Mouse (Mus musculus) v-Abl transformed pro-B cells (cell line): Measurements from ENCODE around the gene Atm.

Experiments used
- in situ Hi-C, 2 experiments: fragments of 400-800 bp; cut with MboI; formaldehyde crosslinking; loops; one replicate each; pipeline ENCODE4 v1.15.1; 2025; ENCODE audit not compliant: unreplicated experiment in 2 of 2

The Atm gene

DNA sequence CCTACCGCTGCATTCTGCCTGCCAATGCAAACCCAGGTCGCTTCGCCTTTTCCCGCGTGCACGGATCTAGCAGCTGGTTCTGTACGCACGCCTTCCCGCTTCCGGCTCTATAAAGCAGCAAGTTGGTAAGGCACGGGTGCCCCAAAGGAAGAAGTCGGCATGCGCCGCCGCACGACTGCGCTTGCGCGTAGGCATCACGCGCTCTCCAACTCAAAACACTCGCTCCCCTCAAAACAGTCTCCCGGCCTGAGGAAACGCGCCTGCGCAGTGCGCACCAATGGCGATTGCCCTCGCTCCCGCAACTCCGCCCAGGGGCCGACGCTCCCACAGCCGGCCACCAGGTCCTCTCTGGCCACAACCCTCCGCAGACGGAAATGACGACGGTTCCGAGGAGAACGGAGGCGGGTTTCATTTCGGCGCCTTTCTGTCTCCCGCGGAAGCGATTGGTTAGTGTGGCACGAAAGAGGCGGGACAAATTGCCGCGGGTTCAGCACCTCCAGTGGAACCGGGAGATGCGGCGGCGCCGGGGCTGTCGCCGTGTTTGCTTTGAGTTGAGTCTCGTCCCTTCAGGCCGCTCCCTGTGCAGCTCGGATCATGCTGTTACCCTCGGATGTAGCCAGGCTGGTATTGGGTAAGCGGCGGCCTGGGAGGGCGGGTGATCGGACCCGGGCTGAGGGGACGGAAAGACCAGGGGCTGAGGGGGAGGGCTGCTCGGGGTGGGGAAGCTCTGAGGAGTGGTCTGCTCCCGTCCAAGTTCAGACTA is at the start of gene Atm, which contains the start of gene Npat:
TSS of gene Atm (minus strand) at position 183 of the 763 bp plus-strand sequence.
TSS of gene Npat (plus strand) at position 490 of the 763 bp plus-strand sequence.
- in situ Hi-C loops: no loop called here

DNA sequence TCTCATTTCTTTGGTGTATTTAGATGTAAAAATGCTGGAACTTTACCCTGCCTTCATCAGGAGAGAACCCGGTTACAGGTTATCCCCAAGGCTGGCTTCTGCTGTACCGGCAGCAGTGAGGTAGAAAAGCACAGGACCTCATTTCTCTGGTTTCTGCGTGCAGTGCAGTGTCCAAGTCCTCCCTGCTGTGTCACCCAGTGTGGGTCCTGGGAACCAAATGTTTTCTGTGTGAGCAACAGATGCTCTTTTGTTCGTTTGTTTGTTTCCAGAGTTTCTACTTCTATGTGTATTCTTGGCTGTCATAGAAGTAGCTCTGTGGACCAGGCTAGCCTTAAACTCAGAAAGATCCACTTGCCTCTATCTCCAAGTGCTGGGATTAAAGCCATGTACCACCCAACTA is 45.3 kb upstream of the Atm start:
- in situ Hi-C loops: loop anchor here in 1 of 2 experiments (25.0 kb wide), 1 partner anchor 405 kb away; the partner anchor contains the start of gene Elmod1

DNA sequence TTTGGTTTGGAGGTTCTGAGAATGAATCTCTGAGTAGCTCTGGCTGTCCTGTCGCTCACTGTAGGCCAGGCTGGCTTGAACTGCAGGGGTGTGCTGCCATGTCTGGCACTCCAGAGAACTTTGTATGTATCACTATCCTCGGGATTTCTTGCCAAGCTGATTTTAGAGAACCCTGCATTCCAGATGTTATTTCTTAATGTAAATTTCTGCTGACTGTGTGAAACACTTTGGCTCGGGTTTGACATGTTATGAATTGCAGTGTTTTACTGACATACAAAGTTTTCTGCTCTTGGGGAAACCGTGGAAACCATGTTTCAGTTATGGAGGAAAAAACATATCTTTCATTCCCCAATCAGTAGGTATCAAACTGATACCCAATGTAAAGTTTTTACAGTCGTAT is 39.2 kb upstream of the Atm start:
- in situ Hi-C loops: loop anchor here in 1 of 2 experiments (25.0 kb wide), 1 partner anchor 412 kb away; the partner anchor contains the start of gene Elmod1

DNA sequence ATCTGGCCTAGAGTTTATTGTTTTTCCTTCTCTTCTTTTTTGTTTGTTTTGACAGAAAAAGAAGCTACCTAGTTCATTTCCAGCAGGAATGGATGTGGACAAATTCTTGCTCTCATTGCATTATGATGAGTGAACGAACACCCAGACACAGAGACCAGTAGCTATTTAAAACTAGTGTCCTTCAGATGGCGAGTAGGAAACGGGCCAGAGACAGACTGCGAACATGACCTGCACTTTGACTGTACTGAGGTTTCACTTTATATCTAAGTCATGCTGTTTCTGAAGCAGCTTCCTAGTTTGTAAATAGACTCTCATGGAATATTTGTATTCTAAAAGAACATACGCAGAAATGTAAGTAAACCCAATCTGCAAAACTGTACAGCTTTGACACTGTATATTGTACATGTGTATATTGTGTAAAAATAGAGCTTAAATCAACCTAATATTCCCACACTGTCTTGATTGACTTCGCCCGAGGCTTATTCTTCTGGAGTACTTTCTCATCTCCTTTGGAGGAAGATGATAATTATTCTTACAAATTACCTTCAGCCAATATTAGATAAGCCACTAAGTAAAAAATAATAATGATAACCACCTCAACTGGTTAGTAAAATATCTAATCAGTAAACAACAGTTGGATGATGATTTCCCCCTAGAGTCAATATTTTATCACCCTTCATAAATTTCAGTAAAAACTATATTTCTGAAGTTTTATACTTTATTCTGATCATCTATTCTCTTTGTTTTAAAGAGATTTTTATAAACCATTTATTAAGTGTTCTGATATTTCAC is 36.2 kb upstream of the Atm start:
- in situ Hi-C loops: no loop called here

DNA sequence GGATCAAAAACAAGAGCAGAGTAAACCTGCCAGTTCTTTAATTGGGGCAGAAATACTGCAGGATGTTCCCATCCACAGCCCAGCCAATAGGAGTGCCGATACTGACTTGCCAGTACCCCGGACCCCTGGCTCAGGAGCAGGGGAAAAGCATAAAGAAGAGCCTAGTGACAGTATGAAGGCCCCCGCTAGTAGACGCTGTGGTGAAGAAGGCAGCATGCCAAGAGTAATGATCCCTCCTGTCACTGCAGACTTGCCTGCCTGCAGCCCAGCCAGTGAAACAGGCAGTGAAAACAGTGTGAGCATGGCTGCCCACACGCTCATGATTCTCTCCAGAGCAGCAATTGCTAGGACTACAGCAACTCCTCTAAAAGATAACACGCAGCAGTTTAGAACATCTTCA is 34.1 kb upstream of the Atm start:
- in situ Hi-C loops: no loop called here

DNA sequence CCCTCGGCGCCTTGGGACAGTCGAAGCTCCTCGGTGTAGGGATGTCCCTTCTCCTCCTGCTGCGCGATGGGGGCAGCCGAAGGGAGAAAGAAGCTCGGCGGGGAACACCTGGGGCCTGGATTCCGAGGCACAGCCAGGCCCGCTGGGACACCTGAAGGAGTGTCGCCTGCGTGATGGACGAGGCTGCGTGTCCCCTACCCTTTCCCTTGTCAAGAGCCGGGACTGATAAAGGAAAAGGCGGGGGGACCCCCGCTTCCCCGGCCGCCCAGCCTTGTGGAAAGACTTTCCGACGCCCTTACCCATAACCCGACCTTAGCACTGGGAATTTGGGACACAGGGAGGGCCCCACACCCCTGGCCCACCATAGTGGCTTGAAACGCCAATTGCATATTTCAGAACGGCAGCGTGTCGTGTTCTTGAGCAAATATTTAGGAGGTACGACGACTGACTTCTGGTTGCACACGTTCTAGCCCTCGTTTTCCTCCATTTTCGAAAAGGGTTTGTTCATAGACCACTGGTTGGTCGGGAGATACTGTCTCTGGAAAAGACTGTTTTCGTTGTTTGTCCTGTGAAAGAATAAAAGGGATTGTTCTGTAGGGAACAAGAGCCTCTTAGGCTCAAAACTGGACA is 911 bp upstream of the Atm start:
- in situ Hi-C loops: no loop called here

DNA sequence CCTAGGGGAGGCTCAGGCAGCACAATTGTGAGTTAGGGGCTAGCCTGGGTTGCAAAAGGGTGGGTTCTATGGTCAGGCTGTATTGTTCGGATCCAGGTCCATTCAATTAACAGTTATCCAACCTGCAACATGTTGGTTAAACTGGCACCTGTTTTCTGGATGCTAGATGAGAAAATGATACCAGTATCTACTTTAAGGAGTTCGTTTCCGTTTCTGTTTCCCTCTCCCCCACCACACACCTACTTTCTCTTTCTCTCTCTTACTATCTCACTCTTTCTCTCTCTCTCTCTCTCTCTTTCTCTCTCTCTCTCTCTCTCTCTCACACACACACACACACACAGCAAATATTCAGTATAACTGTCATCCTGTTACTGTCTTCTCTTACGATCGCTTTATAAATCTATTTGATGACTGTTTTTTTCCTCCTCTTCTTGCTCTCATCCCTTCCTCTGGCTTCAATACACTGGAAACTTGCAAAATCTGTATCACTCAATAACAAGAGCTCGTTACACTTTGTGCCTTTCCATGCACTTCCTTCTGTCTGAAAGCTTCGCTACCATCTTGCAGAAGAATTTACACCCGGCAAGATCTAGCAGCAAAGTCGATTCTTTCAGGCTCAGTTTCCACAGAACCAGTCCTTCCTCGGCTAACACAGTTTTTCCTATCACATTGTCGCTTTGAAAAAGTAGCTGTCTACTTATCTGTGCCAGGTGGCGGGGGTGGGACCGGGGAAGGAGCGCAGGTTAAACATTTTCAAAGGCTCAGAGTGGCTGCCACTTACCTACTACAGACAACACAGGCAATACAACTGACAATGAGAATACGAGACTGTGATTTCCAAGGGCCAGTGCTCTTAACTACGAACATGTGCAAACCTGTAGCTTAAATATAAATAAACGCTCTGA is 872 bp downstream of the Atm start:
- in situ Hi-C loops: no loop called here

DNA sequence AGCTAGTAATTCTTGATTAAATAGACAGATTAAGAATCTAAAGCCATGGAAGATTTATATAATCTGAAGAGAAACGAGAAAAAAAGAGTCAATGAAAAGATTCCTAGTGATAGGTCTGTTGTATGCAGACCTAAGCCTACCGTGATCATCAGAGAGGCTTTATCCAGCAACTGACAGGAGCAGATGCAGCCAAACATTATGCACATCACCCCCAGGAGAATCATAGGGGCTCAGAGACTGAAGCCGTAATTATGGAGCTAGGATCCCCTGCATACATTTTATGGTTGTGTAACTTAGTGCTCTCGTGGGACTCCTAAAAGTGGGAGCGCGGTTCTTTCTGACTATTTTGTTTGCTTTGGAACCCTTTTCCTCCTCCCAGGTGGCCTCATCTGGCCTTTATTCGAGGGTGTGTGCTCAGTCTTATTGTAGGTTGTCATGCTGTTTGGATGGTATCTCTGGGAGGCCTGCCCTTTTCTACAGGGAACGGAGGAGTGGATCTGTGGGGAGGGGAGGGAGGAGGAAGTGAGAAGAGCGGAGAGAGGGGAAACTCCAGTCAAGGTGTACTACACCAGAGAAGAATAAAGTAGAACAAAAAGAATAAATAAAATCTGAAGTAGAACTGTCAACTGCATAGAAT is 19.0 kb downstream of the Atm start:
- in situ Hi-C loops: no loop called here

DNA sequence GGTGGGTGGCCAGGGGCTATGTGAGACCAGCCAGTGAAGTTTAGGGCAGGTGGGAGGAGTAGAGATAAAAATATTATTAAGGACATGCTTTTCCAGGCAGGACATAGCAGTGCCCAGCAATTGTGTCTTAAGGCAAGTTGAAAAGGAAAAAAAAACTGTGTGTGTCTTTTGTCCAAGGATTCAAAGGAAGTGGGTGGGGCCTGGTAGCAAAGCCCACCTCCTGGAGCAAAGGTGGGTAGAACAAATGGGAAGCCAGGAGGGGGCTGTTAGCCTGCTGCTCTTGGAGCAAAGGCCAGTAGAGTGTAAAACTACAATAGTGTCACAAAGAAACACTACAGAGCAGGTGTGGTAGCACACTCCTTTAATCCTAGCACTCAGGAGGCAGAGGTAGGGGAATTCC is 22.4 kb downstream of the Atm start:
- in situ Hi-C loops: no loop called here

DNA sequence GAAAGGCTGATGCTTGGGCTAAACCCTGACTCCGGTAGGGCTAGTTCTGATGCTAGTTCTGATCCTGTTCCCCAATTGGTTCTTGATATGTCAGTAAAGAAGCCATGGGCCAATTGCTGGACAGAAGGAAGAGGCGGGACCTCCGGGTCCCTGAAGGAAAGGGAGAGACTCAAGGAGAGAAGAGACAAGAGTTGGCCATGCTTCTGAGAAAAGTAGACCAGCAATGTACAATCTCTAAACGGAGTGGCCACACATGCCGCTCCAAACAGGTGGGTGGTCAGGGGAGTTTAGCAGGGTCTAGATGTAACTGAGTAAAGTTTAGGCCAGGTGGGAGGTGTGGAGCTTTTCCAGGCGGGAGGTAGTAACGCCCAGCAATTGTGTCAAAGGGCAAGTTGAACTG is 28.5 kb downstream of the Atm start:
- in situ Hi-C loops: no loop called here

DNA sequence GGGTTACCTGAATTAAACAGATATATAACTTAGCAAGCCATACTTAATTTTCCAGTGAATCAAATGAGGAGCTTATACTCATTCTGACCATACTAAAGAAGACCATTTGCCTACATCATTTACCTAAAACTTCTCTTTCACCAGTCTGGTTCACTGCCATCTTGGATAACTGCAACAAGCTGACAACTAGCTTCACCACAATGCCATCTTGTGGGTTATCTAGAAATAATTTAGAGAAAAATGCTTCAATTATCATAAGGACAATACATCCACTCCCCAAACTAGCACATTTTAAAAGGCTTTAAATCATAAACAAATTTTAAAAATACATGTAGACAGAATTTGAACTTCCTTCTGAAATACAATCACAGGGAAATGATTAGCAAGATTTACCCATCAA is 50.7 kb downstream of the Atm start:
- in situ Hi-C loops: no loop called here

DNA sequence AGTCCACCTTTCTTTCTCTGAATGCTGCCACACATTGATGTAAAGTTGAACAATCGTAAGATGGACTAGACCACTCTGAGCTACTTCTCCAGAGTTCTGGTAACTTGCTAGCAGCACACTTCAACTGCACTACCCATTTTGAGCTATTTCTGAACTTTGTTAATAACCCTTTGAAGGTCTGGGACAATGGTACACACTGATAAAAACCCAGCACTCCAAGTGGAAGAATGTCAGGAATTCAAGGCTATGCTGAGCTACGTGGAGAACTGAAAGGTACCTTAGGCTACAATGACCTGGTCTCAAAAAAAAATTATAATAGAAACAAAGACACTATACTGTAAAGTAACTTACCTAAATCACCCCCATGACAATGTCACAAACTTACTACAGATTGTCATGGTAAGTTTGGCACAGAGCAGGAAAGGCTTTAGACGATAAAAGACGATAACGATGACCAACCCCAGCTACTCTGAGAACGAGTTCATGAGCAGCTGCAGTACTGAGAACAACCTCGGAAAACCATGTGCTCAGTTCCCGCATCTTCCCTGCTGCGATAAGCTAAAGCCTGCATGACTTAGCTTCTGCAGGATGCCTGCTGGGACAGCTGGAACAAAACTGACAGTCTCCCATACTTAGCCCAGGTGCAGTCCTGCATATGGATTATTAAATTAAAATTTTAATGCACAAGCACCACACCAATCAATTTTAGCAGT is 63.6 kb downstream of the Atm start:
- in situ Hi-C loops: no loop called here

DNA sequence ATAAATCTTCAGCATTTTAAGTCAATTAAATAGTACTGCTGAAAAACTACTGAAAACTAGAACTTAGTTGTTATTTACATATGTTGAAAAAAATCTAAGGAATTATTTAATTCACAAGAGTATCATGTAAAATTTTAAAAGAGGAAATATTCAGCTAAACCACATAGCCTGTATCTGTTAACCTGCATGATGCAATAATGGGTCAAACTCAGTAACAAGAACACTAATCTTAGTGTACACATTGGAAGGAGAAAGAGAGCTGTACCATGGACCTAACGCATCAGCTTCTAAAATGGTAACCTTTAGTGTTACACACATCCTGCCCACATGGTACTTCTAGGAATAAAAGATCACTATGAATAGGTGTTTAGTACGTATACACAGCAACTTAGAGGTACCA is 84.5 kb downstream of the Atm start:
- in situ Hi-C loops: no loop called here

DNA sequence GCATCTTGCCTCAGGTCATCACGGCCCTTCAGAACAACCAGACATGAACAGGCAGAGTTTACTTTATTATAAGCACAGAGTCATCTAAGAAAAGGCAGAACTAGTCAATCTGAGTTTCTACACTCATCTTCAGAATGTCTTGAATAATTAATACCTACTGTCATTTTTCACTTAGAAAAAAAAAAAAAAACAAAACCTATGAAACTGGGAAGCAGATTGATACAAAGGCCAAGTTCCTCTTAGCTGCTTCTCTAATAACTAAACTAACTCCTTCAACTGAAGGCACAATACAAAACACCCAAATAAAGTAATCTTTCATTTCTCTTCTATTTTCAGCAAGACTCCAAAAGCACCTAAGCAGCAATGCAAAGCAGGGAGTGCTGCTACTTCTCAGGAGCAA is 85.9 kb downstream of the Atm start:
- in situ Hi-C loops: no loop called here

DNA sequence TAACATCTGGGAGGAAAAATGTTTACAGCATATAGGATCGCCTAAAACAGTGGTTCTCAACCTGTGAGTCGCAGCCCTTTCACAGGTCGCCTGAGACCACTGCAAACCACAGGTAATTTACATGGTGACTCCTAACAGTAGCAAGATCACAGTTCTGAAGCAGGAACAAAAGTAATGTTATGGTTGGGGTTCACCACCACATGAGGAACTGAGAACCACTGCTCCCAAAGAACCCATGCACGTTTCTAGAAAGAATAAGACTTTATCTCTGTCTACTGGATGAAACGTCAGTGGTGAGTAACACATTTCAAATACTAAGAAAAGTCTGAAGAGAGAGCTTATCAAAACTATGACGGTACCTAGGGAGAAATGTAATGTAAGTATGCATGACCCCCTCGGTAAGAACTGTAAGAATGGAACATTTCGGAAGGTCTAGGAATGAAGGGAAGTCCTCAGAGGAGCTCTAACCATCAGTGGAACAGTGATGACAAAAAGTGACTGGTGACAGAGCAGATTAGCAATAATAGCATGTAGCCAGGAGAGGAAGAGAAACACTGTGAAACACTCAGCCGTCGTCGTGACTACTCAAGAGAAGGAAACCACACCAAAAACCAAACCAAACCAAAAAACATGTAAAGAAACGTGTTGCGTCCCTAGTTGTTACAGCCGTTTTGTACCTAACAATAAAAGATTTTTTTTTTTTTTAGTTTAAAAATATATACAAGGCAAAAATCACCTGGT is 100.5 kb downstream of the Atm start:
- in situ Hi-C loops: no loop called here

DNA sequence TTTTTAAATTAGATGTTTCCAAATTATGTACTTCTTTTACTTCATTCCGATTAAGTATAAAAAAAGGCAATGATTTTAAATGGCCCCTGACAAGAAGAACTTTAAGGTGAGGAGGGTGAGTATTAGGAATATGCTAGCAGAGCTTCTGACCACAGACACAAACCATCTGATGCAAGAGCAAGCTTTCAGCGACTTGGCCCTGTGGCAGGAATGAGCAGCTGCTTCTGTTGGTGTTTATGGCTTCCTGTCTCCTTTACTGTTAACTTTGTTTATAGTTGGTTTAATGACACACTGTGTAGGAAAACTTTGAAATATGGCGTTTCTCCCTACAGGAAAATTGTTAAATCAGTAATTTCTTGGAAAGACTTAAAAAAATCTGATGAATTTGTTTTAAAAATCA is 108.9 kb downstream of the Atm start:
- in situ Hi-C loops: no loop called here

DNA sequence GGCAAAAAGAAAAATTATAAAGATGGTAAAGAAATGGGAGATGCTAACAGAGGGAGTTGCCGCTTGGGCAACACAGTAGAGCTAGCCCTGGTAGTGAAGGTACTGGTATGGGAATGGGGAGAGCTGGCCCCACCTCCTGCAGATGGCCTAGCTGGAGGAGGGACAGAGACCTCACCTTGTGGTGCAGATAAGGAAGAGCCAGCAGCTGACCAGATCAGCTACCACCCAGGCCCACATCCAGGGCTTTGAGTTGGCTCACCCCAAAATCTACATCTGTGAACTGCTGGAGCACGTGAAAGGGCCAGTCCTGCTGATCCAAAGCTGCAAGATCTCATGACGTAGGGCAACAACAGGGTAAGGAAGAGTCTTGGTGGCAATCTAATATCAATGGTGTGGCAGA is 109.8 kb downstream of the Atm start:
- in situ Hi-C loops: no loop called here

DNA sequence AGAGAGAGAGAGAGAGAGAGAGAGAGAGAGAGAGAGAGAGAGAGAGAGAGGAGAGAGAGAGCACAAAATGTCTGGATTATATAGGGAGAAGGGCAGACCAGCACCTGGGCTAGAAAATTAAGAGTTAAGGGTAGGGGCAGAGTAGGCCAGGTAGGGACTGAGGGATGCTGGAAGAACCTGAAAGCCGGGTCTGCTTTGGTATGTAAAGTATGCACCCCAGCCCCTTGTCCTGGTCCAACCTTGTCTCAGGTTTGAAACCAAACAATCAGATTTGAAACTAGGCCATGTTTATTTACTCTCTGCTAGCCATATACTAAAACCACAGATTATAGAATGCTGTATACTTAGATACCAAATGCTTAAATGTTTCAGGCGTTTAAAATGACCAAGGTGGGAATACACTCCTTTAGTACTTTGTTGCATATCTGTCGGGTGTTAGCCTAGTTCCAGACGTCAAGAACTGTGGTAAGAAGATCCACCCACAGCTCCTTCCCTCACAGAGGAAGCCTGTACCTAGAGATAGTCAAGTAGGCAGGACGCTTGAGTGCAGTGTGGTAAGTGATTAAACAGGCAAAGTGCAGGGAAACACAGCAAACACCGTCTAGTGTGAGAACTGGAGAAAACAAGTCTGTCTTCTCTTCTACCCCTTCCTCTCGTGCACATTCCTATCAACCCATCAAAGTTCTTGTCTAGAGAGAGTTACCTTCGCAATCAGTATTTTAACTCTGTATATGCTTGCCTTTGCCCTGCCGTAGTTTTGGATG is 114.2 kb downstream of the Atm start:
- in situ Hi-C loops: no loop called here
